Mouse (Mus musculus) layer of hippocampus, adult 11-12 months (tissue): ENCODE measurements around the gene Cavin1.

Experiments used
- DNase-seq: peaks from one replicate; pipeline ENCODE4 v3.0.0; 2022; ENCODE audit warnings: low spot score

Cavin1 gene

DNA sequence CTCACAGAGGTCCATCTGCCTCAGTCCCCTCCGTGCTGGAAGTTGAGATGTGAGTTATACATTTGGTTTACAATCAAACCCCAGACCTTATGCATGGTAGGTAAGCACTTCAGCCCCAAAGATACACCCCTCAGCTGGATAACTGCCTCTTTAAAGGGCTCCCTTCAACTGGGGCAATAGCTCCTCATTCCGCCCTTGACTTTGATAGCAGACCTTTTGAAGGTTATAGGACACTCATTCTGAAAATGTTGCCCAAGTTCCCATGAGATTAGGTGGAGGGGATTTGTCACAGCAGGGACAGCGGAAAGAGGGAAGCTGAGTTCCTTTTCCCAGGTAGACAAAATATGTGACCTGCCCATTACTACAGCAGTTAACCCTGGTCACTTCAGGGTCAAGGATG, 10.5 kb upstream of the Cavin1 start:
- no peak for DNase-seq

DNA sequence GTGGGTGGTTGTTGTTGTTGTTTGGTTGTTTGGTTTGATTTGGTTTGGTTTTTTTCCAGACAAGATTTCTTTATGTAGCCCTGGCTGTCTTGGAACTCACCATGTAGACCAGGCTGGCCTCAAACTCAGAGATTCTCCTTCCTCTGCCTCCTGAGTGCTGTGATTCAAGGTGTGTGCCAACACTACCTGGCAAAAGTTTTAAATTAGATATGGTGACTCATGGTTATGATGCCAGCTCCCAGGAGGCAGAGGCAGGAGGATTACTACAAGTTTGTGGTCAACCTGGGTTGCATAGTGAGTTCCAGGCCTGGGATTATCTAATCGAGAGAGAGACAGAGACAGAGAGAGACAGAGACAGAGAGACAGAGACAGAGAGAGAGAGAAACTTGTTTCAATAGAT, 9.8 kb upstream of the Cavin1 start:
- DNase-seq = no peak

DNA sequence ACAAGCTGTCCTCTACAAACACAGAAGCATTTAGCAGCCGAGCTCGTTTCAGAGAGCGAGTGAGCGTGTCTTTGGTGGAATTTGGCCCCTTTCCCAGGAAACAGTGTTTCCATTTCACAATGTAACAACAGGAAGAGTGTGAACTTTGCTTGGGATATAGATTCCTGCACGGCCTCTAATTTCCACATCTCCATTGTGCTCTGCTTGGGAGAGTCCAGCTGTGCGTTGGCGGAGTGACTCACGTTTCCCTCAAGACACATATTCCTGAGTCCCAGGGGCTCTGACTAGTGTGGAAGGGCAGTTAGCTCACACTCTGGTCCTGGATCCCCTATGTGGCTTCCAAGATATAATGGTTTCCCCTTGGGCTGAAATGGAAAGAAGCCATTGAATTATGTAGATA, 9.2 kb upstream of the Cavin1 start:
- no peak for DNase-seq

DNA sequence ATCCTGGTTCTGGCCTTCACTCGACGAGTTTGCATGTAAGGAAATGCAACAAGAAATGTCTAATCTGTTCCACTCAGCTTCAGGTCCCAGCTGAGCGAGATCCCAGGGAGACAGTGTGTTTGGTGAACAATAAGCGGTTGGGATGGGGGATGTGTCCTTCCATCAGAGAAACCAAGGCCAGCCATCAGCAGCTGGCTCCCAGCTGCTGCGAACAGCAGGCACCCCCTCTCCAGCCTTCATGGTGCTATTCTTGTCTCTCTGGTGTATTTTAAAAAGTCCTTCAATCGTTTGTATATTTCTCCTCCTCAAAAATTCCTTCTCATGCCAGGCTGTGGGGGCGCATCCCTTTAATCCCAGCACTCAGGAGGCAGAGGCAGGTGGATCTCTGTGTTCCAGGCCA, 4.6 kb upstream of the Cavin1 start:
- no peak for DNase-seq

DNA sequence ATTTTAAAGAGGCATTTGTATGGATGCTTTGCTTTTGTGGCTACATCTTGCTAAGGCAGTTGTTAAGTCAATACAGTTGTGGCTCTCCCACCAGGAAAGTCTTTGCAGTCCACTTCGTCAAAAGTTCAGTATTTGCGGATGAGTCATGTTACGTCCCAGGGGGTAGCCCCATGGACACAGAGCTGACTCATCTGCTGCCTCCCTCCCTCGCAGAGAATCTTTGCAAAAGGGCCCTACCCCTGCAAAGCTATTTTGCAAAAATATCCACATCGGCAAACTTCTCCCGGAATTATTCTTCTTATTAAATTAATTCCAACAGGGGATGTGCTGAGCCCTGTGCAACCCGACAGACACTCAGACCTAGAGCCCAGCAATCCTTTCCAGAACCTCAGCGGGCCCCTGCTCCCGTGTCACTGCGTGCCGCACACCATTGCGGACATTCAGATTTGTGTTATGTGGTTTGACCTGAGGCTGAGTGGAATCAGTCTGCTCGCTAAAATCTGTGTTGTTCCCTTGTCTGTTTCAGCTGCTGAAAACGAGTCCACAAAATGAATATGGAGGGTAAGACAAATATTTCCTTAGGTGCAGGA, 3.8 kb upstream of the Cavin1 start:
- DNase-seq = no peak

DNA sequence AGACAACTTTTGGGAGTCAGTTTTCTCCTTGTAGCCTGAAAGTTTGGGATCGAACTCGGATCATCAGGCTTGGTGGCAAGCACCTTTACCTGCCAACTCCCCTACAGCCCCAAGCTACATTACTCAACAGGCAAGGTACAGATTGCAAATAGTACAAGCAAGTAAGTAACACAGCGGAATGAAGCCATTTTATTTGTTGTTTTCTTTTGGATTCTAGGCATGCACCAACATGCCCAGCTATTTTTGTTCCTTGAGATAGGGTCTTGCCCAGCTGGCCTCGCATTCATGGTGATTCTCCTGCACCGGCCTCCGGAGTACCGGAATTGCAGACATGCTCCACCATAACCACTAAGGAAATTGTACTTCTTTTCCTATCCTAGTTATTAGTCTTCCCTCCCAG, 2.6 kb upstream of the Cavin1 start:
- DNase-seq = no peak

DNA sequence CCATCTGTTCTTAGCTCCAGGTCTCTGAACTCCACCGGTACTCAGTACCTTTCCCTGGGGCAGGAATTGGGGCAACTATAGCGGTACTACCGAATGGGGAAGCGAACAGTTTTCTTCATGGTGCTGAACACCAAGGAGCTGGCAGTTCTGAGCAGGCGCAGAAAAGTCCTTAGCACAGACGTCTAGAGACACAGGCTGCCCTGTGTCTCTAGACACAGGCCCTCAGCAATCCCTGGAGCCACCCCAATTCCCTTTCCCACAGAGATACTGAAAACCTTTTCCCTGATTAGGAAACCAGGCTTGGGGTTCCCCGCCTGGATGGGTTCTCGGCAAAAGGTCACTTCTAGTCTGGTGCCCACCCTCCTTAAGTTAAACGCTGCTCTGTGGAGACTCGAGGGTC, 768 bp upstream of the Cavin1 start:
- no peak for DNase-seq

DNA sequence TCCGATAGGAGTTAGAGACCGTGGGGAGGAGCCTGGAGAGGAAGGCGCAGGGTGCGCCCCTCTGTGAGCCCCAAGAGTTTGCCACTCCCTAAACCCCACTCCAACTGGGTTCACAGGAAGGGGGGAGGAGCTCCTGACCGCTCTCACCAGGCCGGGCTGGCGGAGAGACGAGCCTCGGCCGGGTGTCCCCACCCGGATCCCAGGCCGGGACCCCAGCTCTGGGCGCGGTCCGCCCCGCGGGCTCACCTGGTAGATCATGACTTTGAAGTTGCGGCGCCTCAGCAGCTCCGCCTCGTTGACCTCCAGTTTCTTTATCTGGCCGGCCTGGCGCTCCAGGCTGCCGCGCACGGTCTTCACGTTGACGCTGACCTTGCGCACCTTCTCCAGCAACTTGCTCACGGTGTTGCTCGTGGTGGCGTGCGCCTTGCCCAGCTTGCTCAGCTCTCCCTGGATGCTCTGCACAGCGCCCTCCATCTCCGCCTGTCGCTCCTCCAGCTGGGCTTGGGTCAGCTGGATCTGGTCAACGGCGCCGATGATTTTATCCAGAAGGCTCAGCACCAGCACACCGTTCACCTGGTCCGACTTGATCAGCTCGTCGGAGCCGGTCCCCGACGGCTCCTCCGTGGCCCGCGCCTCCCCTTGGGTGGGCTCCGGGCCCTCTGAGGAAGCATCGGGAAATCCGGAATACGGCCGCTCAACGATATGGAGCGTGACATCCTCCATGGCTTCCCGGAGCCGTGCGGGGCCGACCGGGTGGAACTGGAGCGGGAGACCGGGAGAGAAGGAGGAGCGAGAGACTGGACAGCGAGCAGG, 737 bp downstream of the Cavin1 start:
- no peak for DNase-seq

DNA sequence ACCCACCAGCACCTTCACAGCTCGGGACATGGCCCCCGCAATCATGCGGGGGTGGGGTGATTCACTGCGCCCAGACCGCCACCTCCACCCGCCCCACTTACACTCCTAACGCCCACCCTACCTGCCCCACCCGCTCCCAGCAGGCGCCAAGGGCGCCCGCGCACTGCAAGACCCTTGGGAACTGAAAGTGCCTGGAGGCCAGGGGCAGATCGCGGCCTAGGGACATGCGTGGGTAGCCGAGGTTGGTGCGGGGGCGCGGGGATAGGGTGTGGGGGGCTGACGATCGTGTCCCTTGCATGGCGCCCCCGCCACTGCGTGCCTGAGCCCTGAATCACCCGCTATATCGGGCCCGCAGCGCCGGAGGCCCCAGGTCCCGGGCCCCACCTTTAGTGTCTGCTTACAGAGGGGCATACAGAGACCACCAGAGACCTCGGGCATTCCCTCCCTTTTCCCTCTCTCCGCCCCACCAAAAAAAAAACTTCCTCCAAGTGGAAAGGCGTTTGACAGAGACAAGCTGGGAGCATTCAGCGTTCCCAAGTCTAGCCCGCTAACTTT, 1.4 kb downstream of the Cavin1 start:
- no peak for DNase-seq

DNA sequence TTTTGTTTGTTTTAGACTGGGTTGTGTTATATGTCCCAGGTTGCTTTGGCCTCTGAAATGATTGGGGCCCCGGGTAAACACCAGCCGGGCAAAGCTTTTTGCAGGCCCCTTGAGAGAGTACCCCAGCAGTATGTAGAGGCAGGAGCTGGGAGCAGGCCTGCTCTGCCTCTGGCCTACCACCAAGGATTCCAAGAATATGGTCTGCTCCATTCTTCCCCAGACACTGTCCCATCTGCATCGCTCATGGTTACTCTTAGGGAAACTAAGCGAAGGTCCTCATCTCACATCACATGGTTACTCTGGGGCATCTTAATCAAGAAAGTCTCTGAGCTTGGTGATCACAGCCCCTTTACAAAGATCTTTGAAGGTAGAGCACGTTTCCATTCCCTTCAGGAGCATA, 2.2 kb downstream of the Cavin1 start:
- DNase-seq = no peak

DNA sequence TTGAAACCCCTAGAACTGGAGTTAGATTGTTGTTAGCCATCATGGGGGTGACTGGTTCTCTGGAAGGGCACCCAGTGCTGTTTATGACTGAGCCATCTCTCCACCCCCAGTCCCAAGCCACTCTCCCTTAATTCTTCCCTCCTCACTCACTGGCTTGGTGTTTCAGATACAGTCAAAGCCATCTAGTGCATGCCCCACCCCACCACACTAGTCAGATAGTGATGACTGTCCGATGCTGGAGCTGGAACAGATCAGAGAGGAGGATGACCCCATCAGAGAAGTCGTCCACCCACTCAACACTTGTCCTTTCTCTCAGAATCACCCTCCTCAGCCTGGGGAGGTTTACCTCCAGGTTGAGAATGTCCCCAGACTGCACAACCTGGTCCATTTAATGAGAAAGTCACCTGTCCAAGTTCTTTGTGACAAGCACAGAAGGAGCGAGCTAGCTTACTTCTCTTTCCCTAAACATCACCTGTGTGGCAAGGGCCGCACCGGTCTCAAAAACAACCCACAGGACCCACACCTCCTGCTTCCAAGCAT, 2.7 kb downstream of the Cavin1 start:
- DNase-seq = no peak

DNA sequence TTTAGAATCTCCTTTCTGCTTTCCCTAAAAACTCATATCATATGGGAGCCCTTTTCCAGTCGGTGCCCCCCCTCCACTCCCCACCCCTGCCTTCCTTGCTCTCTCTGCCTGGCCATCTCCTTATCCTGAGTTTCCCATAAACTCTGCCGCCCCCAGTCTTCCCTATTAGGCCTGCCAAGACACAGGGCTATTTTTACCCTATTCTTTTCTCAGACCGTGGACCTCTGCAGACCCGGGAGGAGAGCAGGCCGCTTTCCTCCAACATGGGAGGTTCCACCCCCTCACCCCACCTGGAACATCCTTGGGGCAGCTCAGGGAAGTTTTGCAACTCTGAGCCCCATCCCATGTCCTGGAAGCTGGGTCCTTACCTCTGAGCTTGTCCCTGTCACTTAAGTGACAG, 3.3 kb downstream of the Cavin1 start:
- no peak for DNase-seq

DNA sequence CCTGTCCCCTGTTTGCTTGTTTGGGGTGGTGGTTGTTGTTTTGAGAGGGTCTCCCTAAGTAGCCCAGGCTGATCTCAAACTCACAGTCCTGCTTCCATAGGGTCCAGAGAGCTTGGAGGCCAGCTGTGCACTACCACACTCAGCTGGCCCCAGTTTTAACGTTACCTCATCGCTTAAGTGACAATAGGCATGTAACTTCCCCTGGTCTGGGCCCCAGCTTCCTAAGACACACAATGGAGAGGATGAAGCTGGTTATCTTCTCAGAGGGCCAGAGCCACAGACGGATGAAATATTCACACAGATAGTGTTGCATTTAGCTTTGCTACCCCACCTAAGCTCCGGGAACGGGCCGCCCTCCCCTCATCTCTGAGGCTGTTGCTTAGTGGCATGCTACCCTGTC, 4.9 kb downstream of the Cavin1 start:
- DNase-seq = no peak

DNA sequence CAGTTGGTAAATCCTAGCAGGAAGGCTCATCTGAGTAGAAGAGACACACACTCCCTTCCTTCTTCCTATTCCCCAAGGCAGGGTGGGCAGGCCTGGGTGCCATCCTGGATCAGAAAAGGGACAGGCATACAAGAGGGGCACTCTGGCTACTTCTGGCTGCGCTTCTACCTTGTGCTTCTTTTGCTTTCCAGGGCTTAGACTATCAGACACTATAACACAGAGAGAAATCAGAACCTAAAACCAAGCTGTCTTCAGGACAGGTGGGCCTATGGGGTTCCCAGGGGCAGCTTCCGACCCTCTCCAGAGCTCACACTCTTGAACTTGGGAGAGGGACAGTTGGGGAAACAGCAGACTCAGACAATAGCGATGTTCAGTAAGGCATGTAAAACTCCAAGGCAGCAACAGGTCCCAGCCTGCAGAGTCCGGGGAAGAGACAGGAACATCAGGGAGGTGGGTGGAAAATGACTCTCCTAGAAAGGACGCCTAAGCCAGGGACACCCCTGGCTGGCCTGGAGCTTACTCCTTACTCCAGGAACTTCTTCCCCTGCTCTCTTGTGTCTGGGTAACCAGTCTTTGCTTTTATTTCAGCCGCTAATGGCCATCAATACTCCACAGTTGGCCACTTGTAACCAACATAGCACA, 5.7 kb downstream of the Cavin1 start:
- DNase-seq = no peak

DNA sequence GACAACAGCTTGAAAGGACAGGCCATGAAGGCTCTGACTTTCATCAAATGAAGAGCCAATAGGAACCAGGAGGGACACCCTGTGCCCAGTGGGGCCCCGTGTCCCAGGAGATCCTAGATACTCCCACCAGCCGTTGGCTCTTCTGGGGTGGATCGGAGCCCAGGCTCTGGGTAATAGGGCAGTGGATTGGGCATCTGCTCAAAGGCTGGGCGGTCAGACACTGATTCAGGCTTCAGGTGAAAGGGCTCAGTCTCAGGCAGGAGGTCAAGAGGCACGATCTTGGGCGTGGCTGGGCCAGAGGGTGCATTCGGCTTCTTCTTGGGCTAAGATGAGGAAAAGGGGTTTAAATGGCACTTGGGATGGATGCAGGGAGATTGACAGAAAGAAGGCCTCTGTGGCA, 6.5 kb downstream of the Cavin1 start:
- DNase-seq = no peak

DNA sequence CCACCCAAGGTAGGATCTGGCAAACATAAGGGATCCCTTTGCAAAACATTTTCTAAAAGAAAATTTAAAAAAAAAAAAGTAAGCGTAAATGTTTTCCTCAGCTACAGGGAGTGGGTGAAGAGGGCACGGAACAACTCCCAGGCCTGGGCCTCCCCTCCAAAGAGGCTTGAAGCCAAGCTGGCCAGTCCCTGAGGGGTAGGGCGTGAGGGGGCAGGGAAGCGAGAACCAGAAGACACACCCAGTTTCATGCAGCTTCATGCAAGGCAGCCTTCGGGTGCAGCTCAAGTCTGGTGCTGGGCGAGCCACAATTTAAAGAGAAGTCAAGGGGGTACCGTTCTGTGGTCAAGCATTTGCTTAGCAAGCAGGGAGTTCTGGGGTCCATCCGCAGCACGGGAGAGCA, 7.0 kb downstream of the Cavin1 start:
- DNase-seq = no peak

DNA sequence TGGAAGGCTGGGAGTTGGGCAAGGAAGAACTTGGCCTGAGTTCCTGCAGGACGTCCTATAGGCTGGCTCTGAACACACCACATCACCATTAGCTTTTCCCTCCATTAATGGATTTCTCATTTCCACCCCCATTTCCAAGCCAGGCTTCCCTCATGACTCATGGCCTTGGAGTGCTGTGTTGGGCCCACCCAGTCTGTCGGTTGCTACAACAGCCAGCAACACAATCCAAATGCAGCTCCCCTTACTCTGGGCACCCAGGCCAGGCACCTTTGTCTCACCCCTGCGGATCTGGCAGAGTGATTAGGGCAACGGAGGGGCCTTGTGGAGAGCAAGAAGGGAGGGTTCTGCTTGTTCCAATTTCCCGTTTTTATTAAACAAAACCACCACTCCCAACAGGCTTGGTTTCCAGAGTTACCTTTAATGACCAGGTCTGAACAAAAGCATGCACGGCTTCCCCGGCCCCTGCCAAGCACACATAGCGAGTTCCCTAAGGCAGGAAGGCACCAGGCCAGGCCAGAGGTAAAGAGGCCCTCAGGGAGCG, 8.2 kb downstream of the Cavin1 start:
- DNase-seq = no peak

DNA sequence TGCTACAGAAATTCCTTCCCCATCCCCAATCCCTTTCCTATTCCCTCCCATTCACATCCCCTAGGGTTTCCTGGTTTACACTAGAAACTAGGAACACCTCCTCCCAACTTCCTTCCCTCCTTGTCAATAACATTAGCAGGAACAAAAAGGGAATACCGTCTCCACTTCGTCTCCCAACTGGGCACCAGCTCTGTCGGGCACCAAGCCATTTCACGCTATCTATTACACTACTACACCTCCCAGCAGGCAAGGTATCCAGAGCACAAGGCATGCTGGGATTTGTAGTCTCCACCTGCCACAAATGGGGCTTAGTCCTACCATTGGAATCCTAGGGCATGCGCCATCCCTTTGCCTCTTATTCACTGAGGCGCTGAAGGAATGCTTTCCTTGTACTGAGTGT, 10.1 kb downstream of the Cavin1 start:
- DNase-seq = peak; percentile 42

DNA sequence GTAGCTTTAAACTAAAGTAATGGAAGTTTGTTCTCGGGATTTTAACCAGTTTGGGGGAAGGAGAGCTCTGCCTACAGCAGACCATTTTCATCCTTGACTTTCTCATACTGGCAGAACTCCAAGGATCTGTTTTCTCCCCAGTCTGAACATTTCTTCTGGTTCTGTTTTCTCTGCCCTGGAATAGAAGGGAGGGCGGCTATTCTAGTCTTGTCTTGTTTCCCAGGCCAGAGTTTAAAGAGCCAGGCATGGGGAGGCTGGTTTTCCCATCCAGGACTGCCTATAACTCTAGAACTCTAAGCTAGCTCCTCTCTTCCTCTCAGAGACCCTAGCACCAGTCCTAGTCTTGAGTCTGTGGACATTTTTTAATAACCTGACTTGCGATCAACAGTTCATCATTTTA, 10.9 kb downstream of the Cavin1 start:
- DNase-seq = no peak

DNA sequence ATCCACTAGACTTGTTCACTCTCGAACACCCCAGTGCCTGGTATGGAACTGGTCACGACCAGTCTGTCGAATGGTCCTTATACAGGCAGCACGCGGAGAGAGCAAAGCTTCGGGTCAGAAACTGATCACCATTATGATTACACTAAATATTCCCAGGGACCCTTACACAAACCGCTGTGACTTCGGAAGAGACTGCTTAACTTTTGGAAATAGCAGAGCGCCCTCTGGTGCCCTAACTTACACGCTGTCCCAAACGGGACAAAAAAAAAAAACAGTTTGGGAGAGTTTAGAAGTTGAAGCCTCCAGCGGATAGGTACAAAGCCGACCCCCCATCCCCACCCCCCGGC, 11.2 kb downstream of the Cavin1 start:
- DNase-seq = peak; percentile 71

DNA sequence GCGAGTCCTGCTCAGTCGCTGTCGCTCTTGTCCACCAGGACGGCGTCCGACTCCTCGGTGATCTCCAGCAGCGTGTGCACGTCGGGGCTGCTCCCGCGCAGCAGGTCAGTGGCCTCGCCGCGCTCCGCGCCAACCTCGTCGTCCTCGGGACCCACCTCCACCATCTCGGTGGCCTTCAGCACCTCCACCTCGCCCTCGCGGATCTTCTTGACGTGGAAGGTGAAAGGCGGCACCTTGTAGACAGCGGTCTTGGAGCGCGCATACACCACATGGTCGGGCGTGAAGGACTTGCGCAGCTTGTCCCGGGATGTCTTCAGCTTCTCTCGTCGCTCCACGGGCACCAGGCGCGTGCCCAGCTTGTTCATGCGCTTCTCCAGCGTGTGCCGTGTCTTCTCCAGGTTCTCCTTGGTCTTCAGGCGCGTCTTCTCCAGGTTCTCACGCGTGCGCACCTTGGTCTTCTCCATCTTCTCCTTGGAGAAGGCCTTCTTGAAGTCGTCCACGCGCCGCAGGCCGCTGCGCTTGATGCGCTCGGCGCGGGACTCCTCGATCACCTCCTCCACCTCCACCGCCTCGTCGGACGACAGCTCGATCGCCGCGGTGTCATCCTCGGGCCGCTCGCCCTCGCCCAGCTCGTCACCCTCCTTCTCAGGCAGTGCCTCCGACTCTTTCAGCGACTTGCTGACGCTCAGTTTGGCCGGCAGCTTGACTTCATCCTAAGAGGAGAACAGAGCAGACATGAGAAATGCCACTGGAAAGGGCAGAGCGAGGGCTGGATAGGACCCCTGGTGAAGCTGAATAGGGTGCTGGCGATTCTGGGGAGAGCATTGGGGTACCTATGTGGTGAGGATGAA, 11.8 kb downstream of the Cavin1 start:
- no peak for DNase-seq

DNA sequence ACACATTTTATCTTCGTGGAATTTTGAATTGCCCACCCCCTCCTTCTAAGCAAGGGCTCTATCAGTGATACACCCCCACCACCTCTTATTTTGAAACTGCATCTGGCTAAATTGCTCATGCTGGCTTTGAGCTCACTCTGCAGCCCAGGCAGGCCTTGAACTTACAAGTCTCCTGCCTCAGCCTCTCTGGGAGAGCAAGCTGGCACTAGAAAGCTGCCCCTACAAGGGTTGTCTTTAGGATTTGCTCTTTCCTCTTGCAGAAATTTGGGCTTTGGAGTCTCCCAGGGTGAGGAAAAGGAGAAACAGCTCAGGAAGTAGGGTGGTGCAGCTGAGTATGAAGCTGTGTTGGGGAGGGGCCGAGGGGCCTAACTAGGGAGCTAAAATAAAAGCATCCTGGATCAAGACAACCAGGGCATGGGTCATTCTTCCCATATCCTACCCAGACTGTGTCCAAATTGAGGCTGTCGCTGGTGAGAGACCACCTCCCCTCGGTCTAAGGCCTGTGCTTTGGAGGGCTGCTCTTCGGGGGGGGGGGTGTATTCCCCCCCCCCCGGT, 12.7 kb downstream of the Cavin1 start:
- no peak for DNase-seq
